Mouse (Mus musculus) hindbrain, embryonic 14.5 days (tissue): ENCODE results near the gene Ncf1. TPM values are rescaled to one million over a fixed set of nuclear protein-coding genes. Genes with fewer than 3 reads are reported as not detected.
A peak's percentile ranks its signal among the peaks of the same experiment; 100 is the strongest.

Experiments
- ATAC-seq: fragments of 200-750 bp; cut with Nextera tagmentation; 2 replicates; pipeline ENCODE4 v1.8.0; 2017; ENCODE audit warnings: moderate number of reproducible peaks, mild to moderate bottlenecking, moderate TSS enrichment, moderate library complexity; ENCODE audit not compliant: low FRiP score
- DNase-seq: peaks from one replicate; pipeline ENCODE4 v3.0.0-alpha.2; 2015; ENCODE audit warnings: low spot score
- H3K27ac ChIP-seq: fragments of 300-500 bp; sonication (generic); 2 replicates; pipeline ENCODE4 v1.5.1; 2014; ENCODE audit warnings: mild to moderate bottlenecking, moderate library complexity
- H3K27me3 ChIP-seq: fragments of 300-500 bp; sonication (generic); 2 replicates; pipeline ENCODE4 v1.6.1; 2014; ENCODE audit warnings: mild to moderate bottlenecking, low read length, mixed read lengths; ENCODE audit not compliant: control insufficient read depth, insufficient read depth
- H3K36me3 ChIP-seq: fragments of 300-500 bp; sonication (generic); replicated peaks from 2 replicates; pipeline ENCODE4 v1.6.1; 2014; ENCODE audit not compliant: control insufficient read depth, insufficient read depth
- H3K4me1 ChIP-seq: fragments of 300-500 bp; sonication (generic); replicated peaks from 2 replicates; pipeline ENCODE4 v1.6.1; 2014; ENCODE audit warnings: antibody characterized with exemption, low read length, mixed read lengths; ENCODE audit not compliant: control insufficient read depth, insufficient read depth
- H3K4me2 ChIP-seq: fragments of 300-500 bp; sonication (generic); replicated peaks from 2 replicates; pipeline ENCODE4 v1.6.1; 2014; ENCODE audit warnings: mild to moderate bottlenecking, moderate library complexity
- H3K4me3 ChIP-seq: fragments of 300-500 bp; sonication (generic); replicated peaks from 2 replicates; pipeline ENCODE4 v1.5.1; 2014; ENCODE audit warnings: mild to moderate bottlenecking, low read length
- H3K9ac ChIP-seq: fragments of 300-500 bp; sonication (generic); 2 replicates; pipeline ENCODE4 v1.6.1; 2014
- H3K9me3 ChIP-seq: fragments of 300-500 bp; sonication (generic); 2 replicates; pipeline ENCODE4 v1.6.1; 2016; ENCODE audit warnings: low read length; ENCODE audit not compliant: control insufficient read depth
- WGBS: fragments of 180-500 bp; shearing (Covaris S2); extraction: QIAGEN DNeasy Blood & Tissue Kit; methylation state at CpG from one replicate; pipeline ENCODE4 v1.1.7; 2014; 5-methylcytosine and 5-hydroxymethylcytosine counted together
- polyA plus RNA-seq: library from polyadenylated mRNA; unstranded; fragments of >200 nt; fragmentation: Nextera tagmentation; extraction: Ambion mirVana; gene quantifications from 2 replicates; pipeline ENCODE4 v1.2.1, GENCODE M21; 2014

Gene Ncf1
- polyA plus RNA-seq, 1 experiment from 2014 or later: 2.3 TPM

- H3K4me1 ChIP-seq: no peaks in the 10 kb centered on the region; the same call in 1 of the 2 replicates
- H3K4me2 ChIP-seq: no peak overlapping the region
- no peaks in the 10 kb centered on the region for H3K36me3 ChIP-seq
- peaks cover 8% of the 10 kb centered on the region for H3K27me3 ChIP-seq
- ATAC-seq (no peak), DNase-seq (no peak)
- no peak overlapping the region for H3K4me3 ChIP-seq
- WGBS: 69% methylated on average over 12 of the region's 12 CpGs
- H3K9me3 ChIP-seq: no peaks in the 10 kb centered on the region
- no peak overlapping the region for H3K9ac ChIP-seq
- no peak overlapping the region for H3K27ac ChIP-seq
These were observed 2.5 kb downstream of the Ncf1 start for GRCm38 (mm10) chr5:134226946-134227345.

GRCm38 (mm10) chr5:134225110-134225901 lies 4.1 kb downstream of the Ncf1 start:
- DNase-seq (no peak), ATAC-seq (no peak)
- Histone ChIP-seq H3K4me1 (no peaks in the 10 kb centered on the region; the same call in 1 of the 2 replicates), H3K9me3 (no peaks in the 10 kb centered on the region), H3K27me3 (peaks cover 13% of the 10 kb centered on the region), H3K9ac (no peak overlapping the region), H3K4me3 (no peak overlapping the region), H3K36me3 (no peaks in the 10 kb centered on the region), H3K27ac (no peak overlapping the region), H3K4me2 (no peak overlapping the region)
- 82% methylated on average over 30 of the region's 30 CpGs for WGBS

DNA sequence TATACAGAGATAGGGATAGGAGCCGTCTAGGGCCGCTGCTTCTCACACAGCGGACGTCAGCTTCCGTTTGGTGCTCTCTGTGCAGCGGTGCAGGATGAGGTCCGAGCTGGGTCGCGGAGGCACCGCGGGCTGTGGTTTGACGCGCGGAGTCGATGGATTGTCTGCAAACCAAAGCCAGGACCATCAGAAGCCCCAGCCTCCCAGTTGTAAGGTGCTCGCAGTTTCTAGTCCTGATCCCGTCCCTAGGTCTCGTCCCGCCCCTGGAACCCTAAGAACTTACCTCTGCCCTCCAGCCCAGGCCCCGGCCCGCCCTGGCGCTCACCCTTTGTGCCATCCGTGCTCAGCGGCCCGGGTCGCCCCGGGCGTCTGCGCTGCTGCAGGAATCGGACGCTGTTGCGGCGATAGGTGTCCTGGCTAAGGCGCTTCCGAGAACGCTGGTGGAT lies 7.7 kb downstream of the Ncf1 start:
- WGBS: 1% methylated on average over 36 of the region's 36 CpGs
- no peak for DNase-seq
- H3K27me3 ChIP-seq: peaks cover 13% of the 10 kb centered on the region
- no peak for ATAC-seq
- peak overlapping the region; percentile 51 for H3K4me2 ChIP-seq
- H3K9me3 ChIP-seq: no peaks in the 10 kb centered on the region
- H3K4me1 ChIP-seq: no peaks in the 10 kb centered on the region; the same call in 1 of the 2 replicates
- peaks cover 5% of the 10 kb centered on the region for H3K36me3 ChIP-seq
- H3K9ac ChIP-seq: peak overlapping the region; percentile 16
- H3K27ac ChIP-seq: no peak overlapping the region
- H3K4me3 ChIP-seq: peak overlapping the region; percentile 17

GRCm38 (mm10) chr5:134221278-134221677 lies 8.1 kb downstream of the Ncf1 start:
- 0 out of 2 replicates have a peak overlapping the region, but pooled peaks have one; percentile 17 for H3K4me3 ChIP-seq
- peaks cover 13% of the 10 kb centered on the region for H3K27me3 ChIP-seq
- H3K36me3 ChIP-seq: peaks cover 10% of the 10 kb centered on the region
- H3K9ac ChIP-seq: peak overlapping the region; percentile 16; the same call in 1 of the 2 replicates
- H3K4me2 ChIP-seq: peak overlapping the region; percentile 51
- H3K4me1 ChIP-seq: no peaks in the 10 kb centered on the region; the same call in 1 of the 2 replicates
- ATAC-seq (no peak), DNase-seq (no peak)
- H3K9me3 ChIP-seq: no peaks in the 10 kb centered on the region
- H3K27ac ChIP-seq: no peak overlapping the region
- WGBS: 47% methylated on average over 4 of the region's 4 CpGs

GRCm38 (mm10) chr5:134217900-134218299 lies 11.5 kb downstream of the Ncf1 start:
- H3K4me3 ChIP-seq: no peak overlapping the region
- H3K36me3 ChIP-seq: peaks cover 17% of the 10 kb centered on the region
- ATAC-seq (no peak), DNase-seq (no peak)
- H3K9me3 ChIP-seq: no peaks in the 10 kb centered on the region
- no peak overlapping the region for H3K4me2 ChIP-seq
- no peak overlapping the region for H3K27ac ChIP-seq
- H3K27me3 ChIP-seq: peaks cover 13% of the 10 kb centered on the region
- no peak overlapping the region for H3K9ac ChIP-seq
- H3K4me1 ChIP-seq: no peaks in the 10 kb centered on the region; the same call in 1 of the 2 replicates
- 92% methylated on average over 7 of the region's 7 CpGs for WGBS

DNA sequence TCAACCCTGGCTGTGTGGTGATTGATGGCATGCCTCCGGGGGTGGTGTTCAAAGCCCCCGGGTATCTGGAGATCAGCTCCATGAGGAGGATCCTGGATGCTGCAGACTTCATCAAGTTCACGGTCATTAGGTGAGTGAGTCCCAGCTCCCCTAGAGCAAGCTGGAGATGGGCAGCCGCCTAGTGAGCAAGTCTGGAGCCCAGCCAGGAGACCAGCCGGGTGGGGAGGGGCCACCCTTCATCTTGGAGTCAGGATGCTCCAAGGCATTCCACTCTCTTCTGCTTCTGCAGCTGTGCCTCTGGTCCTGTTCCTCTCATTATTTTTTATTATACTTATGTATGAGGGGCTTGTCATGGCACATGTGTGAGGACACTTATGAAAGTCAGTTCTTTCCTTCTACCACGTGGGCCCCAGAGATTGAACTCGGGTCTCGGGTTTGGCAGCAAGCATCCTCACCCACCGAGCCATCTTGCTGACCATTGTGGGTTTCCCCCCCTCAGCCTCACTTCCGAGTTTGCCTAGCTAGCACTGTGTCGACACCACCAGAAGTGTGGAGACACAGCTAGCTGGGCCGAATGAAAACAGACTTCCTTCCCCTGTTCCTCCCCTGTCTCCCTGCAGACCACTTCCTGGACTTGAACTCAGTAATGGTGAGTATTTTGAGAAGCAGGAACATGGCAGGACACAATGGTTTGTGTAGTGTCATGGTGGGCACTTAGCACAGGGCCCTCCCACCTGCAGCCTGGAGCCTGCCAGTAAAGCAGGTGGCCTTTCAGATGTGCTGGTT lies 15.2 kb downstream of the Ncf1 start:
- H3K27me3 ChIP-seq: no peaks in the 10 kb centered on the region
- no peaks in the 10 kb centered on the region for H3K9me3 ChIP-seq
- ATAC-seq: no peak
- peaks cover 33% of the 10 kb centered on the region for H3K36me3 ChIP-seq
- 67% methylated on average over 12 of the region's 12 CpGs for WGBS
- H3K4me3 ChIP-seq: no peak overlapping the region
- no peak overlapping the region for H3K4me2 ChIP-seq
- no peak overlapping the region for H3K9ac ChIP-seq
- no peaks in the 10 kb centered on the region for H3K4me1 ChIP-seq
- no peak for DNase-seq
- H3K27ac ChIP-seq: no peak overlapping the region

DNA sequence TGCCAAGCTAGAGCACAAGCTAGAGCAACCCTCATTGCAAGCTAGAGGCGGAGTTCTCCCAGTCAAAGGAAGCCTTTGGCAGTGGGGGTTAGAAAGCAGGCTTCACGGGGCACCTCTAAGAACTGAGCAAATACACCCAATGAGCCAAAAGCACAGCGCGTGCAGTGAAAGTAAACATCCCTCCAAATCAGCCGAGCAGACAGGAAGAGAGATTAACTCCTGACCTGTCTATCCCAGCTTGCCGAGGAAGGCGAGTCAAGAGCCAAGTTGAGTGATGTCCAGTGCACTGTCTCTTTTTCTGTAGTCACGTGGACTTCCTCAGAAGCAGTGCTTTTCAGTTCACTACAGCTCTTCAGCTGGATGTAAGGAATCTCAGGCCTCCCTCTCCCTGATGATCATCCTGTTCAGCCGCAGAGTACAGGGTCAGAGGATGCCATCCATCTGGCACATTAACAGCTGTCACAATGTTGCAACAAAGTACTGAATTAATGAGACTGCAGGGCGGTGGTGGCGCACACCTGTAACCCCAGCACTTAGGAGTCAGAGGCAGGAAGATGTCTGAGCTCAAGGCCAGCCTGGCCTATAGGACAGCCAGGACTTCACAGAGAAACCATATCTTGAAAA lies 19.4 kb downstream of the Ncf1 start:
- Histone ChIP-seq H3K4me1 (no peaks in the 10 kb centered on the region), H3K27ac (no peak overlapping the region), H3K36me3 (peaks cover 27% of the 10 kb centered on the region; the same call in 1 of the 2 replicates), H3K9me3 (no peaks in the 10 kb centered on the region), H3K9ac (no peak overlapping the region), H3K4me3 (no peak overlapping the region), H3K4me2 (no peak overlapping the region), H3K27me3 (no peaks in the 10 kb centered on the region)
- DNase-seq (no peak), ATAC-seq (no peak)
- WGBS: 64% methylated on average over 11 of the region's 11 CpGs

- no peaks in the 10 kb centered on the region for H3K4me1 ChIP-seq
These were observed 22.7 kb downstream of the Ncf1 start for GRCm38 (mm10) chr5:134206721-134207120.

DNA sequence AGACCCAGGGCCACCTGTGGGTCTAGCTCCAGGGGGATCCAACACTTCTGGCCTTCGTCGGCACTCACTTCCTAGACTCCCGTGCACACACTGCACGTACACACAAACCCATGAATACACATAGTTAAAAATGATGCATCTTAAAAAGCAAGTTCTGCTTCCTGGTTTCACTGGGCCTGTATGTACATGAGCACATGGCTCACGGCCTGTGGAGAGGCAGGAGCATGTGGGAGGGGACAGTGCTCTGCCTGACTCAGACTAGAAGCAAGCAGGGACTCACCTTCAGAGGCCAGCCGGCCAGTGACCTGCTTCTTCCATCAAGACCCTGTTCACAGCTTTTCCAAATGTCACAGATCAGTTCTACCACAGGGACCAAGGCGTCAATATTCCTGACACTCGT lies 35.8 kb downstream of the Ncf1 start:
- H3K9me3 ChIP-seq: no peaks in the 10 kb centered on the region
- no peak for DNase-seq
- no peak overlapping the region for H3K4me3 ChIP-seq
- no peak overlapping the region for H3K4me2 ChIP-seq
- no peak for ATAC-seq
- H3K27ac ChIP-seq: no peak overlapping the region
- 94% methylated on average over 8 of the region's 8 CpGs for WGBS
- no peaks in the 10 kb centered on the region for H3K4me1 ChIP-seq
- H3K36me3 ChIP-seq: peaks cover 35% of the 10 kb centered on the region
- no peaks in the 10 kb centered on the region for H3K27me3 ChIP-seq
- no peak overlapping the region for H3K9ac ChIP-seq

More at GRCm38 (mm10) chr5:134206721-134207120, 22.7 kb downstream of the Ncf1 start:
- H3K4me2 ChIP-seq: no peak overlapping the region
- DNase-seq: no peak
- H3K27me3 ChIP-seq: no peaks in the 10 kb centered on the region
- peaks cover 40% of the 10 kb centered on the region for H3K36me3 ChIP-seq
- no peak for ATAC-seq
- no peak overlapping the region for H3K27ac ChIP-seq
- H3K9ac ChIP-seq: no peak overlapping the region
- H3K9me3 ChIP-seq: no peaks in the 10 kb centered on the region
- no peak overlapping the region for H3K4me3 ChIP-seq
- 81% methylated on average over 10 of the region's 10 CpGs for WGBS
